Mouse (Mus musculus): ENCODE measurements around the gene Dhdh. TPM values are rescaled to one million over a fixed set of nuclear protein-coding genes. Genes with fewer than 3 reads are reported as not detected.

Dhdh gene
- polyA plus RNA-seq, 1 experiment from 2014 or later: 3.5 TPM

- Histone ChIP-seq H3K9ac (peak overlapping the region; percentile 55), H3K4me2 (peak overlapping the region; percentile 78), H3K4me3 (replicated peaks) (peak overlapping the region; percentile 74), H3K27ac (peak overlapping the region; percentile 94), H3K27me3 (replicated peaks) (no peaks in the 10 kb centered on the region), H3K4me1 (peaks cover 39% of the 10 kb centered on the region), H3K9me3 (no peaks in the 10 kb centered on the region), H3K36me3 (peaks cover 24% of the 10 kb centered on the region)
- ATAC-seq (ENCODE audit: insufficient read depth, low FRiP score, low read depth): peak; percentile 54
- under 1% methylated on average over 42 of the region's 43 CpGs for WGBS
Measured at GRCm38 (mm10) chr7:45458748-45459563, 29.6 kb downstream of the Dhdh start.

- Histone ChIP-seq H3K9me3 (no peaks in the 10 kb centered on the region), H3K4me3 (replicated peaks) (peak overlapping the region; percentile 74), H3K4me1 (peaks cover 39% of the 10 kb centered on the region), H3K9ac (no peak overlapping the region), H3K4me2 (peak overlapping the region; percentile 78), H3K27ac (peak overlapping the region; percentile 94), H3K36me3 (peaks cover 24% of the 10 kb centered on the region), H3K27me3 (replicated peaks) (no peaks in the 10 kb centered on the region)
- 48% methylated on average over 10 of the region's 10 CpGs for WGBS
- ATAC-seq (ENCODE audit: insufficient read depth, low FRiP score, low read depth): no peak
Measured at GRCm38 (mm10) chr7:45457204-45458060, 31.2 kb downstream of the Dhdh start.

- Histone ChIP-seq H3K4me1 (peaks cover 36% of the 10 kb centered on the region), H3K4me2 (peak overlapping the region; percentile 78), H3K9me3 (no peaks in the 10 kb centered on the region), H3K9ac (no peak overlapping the region), H3K27ac (peak overlapping the region; percentile 94), H3K27me3 (replicated peaks) (no peaks in the 10 kb centered on the region), H3K4me3 (replicated peaks) (no peak overlapping the region), H3K36me3 (peaks cover 30% of the 10 kb centered on the region)
- no peak for ATAC-seq (ENCODE audit: insufficient read depth, low FRiP score, low read depth)
- 44% methylated on average over 9 of the region's 9 CpGs for WGBS
Measured at GRCm38 (mm10) chr7:45456721-45457203, 31.8 kb downstream of the Dhdh start.

GRCm38 (mm10) chr7:45455932-45456696 is 32.5 kb downstream of the Dhdh start:
- no peak overlapping the region for H3K27ac ChIP-seq
- H3K36me3 ChIP-seq: peaks cover 35% of the 10 kb centered on the region
- H3K9me3 ChIP-seq: no peaks in the 10 kb centered on the region
- WGBS: 73% methylated on average over 13 of the region's 13 CpGs
- H3K4me2 ChIP-seq: no peak overlapping the region
- H3K4me3 ChIP-seq (replicated peaks): no peak overlapping the region
- H3K4me1 ChIP-seq: peaks cover 31% of the 10 kb centered on the region
- H3K27me3 ChIP-seq (replicated peaks): no peaks in the 10 kb centered on the region
- no peak for ATAC-seq (ENCODE audit: insufficient read depth, low FRiP score, low read depth)
- H3K9ac ChIP-seq: no peak overlapping the region

- H3K27me3 ChIP-seq (replicated peaks): no peaks in the 10 kb centered on the region
- no peak overlapping the region for H3K4me2 ChIP-seq
- no peak overlapping the region for H3K27ac ChIP-seq
- H3K9me3 ChIP-seq: no peaks in the 10 kb centered on the region
- peaks cover 36% of the 10 kb centered on the region for H3K36me3 ChIP-seq
- no peak overlapping the region for H3K9ac ChIP-seq
- peaks cover 21% of the 10 kb centered on the region for H3K4me1 ChIP-seq
- 93% methylated on average over 15 of the region's 15 CpGs for WGBS
- H3K4me3 ChIP-seq (replicated peaks): no peak overlapping the region
- ATAC-seq (ENCODE audit: insufficient read depth, low FRiP score, low read depth): no peak
Measured at GRCm38 (mm10) chr7:45454971-45455370, 33.6 kb downstream of the Dhdh start.

GRCm38 (mm10) chr7:45451344-45451982 is 37.1 kb downstream of the Dhdh start:
- ATAC-seq (ENCODE audit: insufficient read depth, low FRiP score, low read depth): peak; percentile 65; the same call in 1 of the 2 replicates
- H3K27me3 ChIP-seq (replicated peaks): no peaks in the 10 kb centered on the region
- no peaks in the 10 kb centered on the region for H3K9me3 ChIP-seq
- WGBS: 55% methylated on average over 23 of the region's 23 CpGs
- H3K9ac ChIP-seq: no peak overlapping the region
- 0 out of 2 replicates have a peak, but pooled peaks cover 3% of the 10 kb centered on the region for H3K4me1 ChIP-seq
- no peak overlapping the region for H3K27ac ChIP-seq
- no peak overlapping the region for H3K4me3 ChIP-seq (replicated peaks)
- H3K36me3 ChIP-seq: peaks cover 41% of the 10 kb centered on the region
- H3K4me2 ChIP-seq: no peak overlapping the region

- H3K36me3 ChIP-seq: peaks cover 35% of the 10 kb centered on the region
Measured at GRCm38 (mm10) chr7:45449974-45450373, 38.6 kb downstream of the Dhdh start.

GRCm38 (mm10) chr7:45447325-45447990 is 41.1 kb downstream of the Dhdh start:
- no peak for ATAC-seq (ENCODE audit: insufficient read depth, low FRiP score, low read depth)

More at GRCm38 (mm10) chr7:45449974-45450373, 38.6 kb downstream of the Dhdh start:
- no peak overlapping the region for H3K9ac ChIP-seq
- 0 out of 2 replicates have a peak, but pooled peaks cover 2% of the 10 kb centered on the region for H3K4me1 ChIP-seq
- H3K27me3 ChIP-seq (replicated peaks): no peaks in the 10 kb centered on the region
- H3K4me2 ChIP-seq: no peak overlapping the region
- no peak overlapping the region for H3K4me3 ChIP-seq (replicated peaks)
- H3K9me3 ChIP-seq: no peaks in the 10 kb centered on the region
- WGBS: 97% methylated on average over 1 of the region's 1 CpGs
- no peak overlapping the region for H3K27ac ChIP-seq
- ATAC-seq (ENCODE audit: insufficient read depth, low FRiP score, low read depth): no peak

GRCm38 (mm10) chr7:45446589-45446988 is 42.0 kb downstream of the Dhdh start:
- Histone ChIP-seq H3K36me3 (peaks cover 30% of the 10 kb centered on the region; the same call in 1 of the 2 replicates), H3K9me3 (no peaks in the 10 kb centered on the region), H3K27me3 (replicated peaks) (no peaks in the 10 kb centered on the region), H3K4me2 (no peak overlapping the region), H3K9ac (no peak overlapping the region), H3K27ac (no peak overlapping the region), H3K4me3 (replicated peaks) (no peak overlapping the region), H3K4me1 (0 out of 2 replicates have a peak, but pooled peaks cover 2% of the 10 kb centered on the region)
- ATAC-seq (ENCODE audit: insufficient read depth, low FRiP score, low read depth): no peak

More at GRCm38 (mm10) chr7:45447325-45447990, 41.1 kb downstream of the Dhdh start:
- Histone ChIP-seq H3K4me3 (replicated peaks) (no peak overlapping the region), H3K27ac (no peak overlapping the region), H3K9ac (no peak overlapping the region), H3K9me3 (no peaks in the 10 kb centered on the region), H3K4me2 (no peak overlapping the region), H3K27me3 (replicated peaks) (no peaks in the 10 kb centered on the region), H3K4me1 (0 out of 2 replicates have a peak, but pooled peaks cover 2% of the 10 kb centered on the region), H3K36me3 (peaks cover 38% of the 10 kb centered on the region)
- WGBS: 31% methylated on average over 11 of the region's 11 CpGs

GRCm38 (mm10) chr7:45443526-45444420 is 44.8 kb downstream of the Dhdh start:
- no peak overlapping the region for H3K27ac ChIP-seq
- no peaks in the 10 kb centered on the region for H3K9me3 ChIP-seq
- H3K36me3 ChIP-seq: peaks cover 28% of the 10 kb centered on the region
- 75% methylated on average over 22 of the region's 22 CpGs for WGBS
- ATAC-seq (ENCODE audit: insufficient read depth, low FRiP score, low read depth): no peak
- H3K9ac ChIP-seq: no peak overlapping the region
- no peak overlapping the region for H3K4me2 ChIP-seq
- no peaks in the 10 kb centered on the region for H3K27me3 ChIP-seq (replicated peaks)
- H3K4me1 ChIP-seq: 0 out of 2 replicates have a peak, but pooled peaks cover 2% of the 10 kb centered on the region
- H3K4me3 ChIP-seq (replicated peaks): no peak overlapping the region

Data from stomach, embryonic 15.5 days (tissue).